Mouse (Mus musculus) urinary bladder, postnatal 10 days (tissue): ENCODE measurements around the gene Ifit1bl2.
"Not testable (repeated sequence)": the region's sequence is repeated elsewhere in the genome, so short reads cannot be mapped to it uniquely, and the experiment has no call there.

Source experiments
- DNase-seq: peaks from one replicate; pipeline ENCODE4 v3.0.0; 2022; ENCODE audit warnings: low spot score

The Ifit1bl2 gene

DNA sequence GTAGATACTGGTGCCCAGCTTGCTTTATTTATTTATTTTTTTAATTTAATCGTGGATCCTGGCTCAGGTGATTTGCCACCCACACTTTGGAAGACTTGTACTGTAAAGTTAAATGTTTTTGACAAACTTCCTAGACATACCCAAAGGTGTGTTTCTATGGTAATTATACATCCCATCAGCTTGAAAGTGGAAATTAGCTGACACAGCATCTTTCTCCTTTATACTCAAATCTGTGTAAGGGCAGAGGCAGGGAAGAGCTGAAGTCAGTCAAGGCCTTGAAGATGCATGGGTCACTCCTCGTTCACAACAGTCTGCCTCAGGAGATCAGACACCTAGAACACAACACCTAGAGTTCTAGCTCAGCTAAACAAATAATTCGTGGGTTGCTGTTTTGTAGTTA lies 30.4 kb downstream of the Ifit1bl2 start:
- DNase-seq = not testable (repeated sequence)

DNA sequence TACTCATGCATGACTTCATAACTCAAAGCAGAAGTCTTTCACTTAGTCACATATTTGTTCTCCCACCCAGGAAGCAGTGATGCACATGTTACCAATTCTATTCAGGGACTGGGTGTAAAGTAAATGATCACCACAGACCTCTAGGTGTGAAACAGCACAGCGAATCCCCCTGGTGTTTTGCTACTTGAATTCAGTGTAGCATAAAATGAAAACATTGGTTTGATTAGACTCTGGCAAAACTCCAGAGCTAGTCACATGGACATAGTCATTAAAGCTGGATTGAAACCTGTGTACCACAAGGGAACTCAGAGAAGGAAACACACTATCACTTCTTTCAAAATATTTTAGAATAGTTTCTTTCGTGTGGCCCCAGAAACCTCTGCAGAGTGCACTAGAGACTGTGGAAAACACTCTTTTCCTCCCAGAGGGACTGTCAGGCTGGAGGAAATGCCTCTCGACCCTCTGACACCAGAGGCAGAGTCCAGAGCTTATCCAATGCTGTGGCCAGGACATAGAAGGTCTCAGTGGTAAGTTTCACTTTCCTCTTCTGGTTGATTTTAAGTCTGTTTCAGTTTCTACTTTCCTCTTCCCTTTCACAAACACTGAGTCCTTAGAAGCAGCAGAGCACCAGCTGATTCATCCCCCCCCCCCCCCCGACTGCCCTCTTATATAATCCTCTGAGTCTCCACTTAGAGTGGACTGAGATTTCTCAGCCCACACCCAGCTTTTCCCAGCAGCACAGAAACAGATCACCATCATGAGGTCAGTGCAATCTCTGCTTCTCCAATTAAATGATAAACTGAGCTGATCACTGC lies 33.1 kb downstream of the Ifit1bl2 start, which contains the start of gene Ifit3b:
Gene Ifit3b, plus strand, starts transcription at position 734 of the 815 bp plus-strand sequence.
- not testable (repeated sequence) for DNase-seq

DNA sequence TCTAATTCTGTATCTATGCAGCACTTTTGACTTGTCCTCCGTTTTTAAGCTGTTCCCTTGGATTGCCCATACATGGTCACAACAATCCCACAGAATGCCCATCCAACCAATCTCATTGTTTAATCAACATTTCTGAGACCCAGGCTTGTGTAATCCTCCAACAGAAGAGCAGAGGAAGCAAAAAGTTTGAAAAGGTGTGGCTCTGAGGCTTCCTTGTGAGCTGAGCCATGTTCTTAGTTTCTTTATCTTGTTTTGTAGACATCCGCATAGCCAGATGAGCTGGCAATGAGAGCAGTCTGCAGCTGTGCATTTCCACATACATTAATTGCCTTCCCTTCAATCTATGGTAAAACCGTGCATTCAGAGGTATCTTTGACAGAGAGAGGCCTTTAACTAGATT lies 35.1 kb downstream of the Ifit1bl2 start:
- DNase-seq = no peak

DNA sequence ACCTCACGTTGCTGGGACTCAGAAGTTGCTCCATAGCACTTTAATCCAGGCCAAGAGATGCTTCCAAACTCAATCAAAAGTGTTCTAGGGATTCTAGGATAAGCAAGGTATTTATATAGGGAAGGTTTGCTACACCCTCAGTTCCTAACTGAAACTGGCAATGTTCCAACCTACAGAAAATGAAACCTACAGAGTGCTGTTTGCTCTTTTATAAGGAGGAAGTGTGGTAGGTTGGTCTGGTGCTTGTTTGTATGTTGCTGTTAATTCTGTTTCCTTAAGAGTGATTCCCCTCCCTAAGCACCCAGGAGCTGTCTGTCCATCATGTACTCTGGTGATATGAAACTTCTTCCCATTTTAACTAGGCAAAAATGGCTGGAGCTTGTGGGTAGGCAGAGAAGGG lies 38.7 kb downstream of the Ifit1bl2 start, which contains the start of gene Ifit1bl1:
Gene Ifit1bl1, minus strand, starts transcription at position 69 of the 400 bp plus-strand sequence.
- not testable (repeated sequence) for DNase-seq

DNA sequence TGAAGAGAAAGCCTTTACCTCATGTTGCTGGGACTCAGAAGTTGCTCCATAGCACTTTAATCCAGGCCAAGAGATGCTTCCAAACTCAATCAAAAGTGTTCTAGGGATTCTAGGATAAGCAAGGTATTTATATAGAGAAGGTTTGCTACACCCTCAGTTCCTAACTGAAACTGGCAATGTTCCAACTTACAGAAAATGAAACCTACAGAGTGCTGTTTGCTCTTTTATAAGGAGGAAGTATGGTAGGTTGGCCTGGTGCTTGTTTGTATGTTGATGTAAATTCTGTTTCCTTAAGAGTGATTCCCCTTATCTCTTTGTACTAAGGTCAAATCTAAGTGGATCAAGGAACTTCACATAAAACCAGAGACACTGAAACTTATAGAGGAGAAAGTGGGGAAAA lies 41.3 kb downstream of the Ifit1bl2 start:
- not testable (repeated sequence) for DNase-seq

DNA sequence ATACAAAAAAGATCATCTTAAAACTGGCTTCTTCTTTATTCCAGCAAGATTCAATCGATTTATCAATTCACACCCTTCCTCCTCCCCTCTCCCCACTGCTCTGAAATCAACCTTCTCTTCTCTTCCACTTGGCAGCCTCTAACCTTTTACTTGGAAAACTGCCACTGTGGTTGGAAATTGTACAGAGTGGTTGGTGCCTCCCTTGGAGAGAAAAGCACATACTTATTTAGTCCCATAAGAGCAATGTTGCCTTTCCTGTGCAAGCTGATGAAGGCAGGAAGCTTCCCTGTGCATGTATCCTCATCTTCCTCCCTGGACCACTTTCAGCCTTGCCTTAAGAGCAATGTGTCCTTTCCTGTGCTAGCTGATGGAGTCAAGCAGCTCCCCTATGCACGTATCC lies 42.2 kb downstream of the Ifit1bl2 start:
- no peak for DNase-seq

DNA sequence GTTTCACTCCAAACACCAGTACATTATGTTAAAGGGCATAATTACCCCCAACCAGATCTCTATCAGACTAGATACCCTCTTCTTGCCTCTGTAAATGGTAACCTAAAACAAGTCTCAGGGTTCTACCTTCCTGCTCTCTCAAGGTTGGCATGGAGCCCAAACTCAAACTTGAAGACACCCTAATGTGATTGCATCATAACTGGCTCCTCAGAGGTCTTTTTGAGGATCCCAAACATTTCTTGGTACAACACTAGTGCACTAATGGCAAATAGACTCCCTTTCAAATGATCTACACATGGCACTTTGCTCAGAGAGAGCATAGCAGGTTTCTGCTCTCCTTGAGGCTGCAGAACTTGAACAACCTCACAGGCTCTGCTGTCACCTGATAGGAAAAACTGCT lies 43.7 kb downstream of the Ifit1bl2 start:
- no peak for DNase-seq

DNA sequence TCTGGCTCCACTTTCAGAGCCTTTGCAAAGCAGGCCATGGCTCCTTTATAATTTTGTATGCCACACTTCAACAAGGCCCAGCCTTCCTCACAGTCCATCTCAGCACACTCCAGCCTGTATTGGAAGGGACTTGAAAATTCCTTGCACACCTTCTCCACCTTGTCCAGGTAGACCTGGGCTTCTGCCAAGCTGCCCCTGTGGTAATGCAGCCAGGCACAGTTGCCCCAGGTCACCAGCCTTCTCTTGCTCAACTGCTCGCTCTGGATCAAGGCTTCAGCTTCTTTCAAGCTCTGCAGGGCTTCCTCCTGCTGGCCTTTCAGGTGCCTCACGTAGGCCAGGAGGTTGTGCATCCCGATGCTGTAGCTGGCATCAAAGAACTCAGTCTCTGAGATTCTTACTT lies 46.0 kb downstream of the Ifit1bl2 start:
- not testable (repeated sequence) for DNase-seq

DNA sequence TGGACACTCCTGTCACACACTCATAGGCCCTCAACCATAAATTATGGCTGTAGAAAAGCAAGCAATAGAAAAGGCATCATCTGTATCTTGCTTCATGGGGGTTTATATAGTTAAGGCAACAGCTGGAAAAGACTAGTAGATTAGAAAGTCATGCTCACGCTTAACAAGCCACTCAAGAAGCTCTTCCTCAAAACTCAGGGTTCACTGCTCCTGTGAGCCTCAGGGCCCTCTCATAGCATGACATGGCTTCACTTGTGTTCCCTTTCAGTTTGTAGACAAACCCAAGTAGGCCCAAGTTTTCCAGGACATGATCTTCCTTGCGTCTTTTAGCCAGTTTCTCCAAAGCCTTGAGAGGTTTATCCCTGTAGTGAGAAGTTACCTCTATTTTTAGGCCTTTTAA lies 47.1 kb downstream of the Ifit1bl2 start:
- DNase-seq = no peak

DNA sequence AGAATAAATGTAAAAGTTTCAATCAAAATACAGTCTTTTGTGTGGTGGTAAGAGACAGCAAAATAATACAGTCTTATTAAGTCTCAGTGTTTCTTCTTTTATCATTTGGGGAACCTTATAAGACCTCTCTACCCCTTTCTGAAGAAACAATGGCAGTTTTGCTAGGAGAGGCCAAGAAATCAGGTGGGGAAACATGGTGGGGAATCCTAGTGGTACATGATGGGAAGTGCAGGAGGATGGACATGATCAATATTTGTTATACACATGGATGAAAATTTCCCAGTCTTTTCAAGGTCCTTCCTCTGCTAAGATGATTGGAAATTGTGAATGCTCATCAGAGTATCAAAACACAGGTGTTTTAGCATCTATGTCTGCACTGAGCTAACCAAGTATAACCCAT lies 51.6 kb downstream of the Ifit1bl2 start:
- no peak for DNase-seq

DNA sequence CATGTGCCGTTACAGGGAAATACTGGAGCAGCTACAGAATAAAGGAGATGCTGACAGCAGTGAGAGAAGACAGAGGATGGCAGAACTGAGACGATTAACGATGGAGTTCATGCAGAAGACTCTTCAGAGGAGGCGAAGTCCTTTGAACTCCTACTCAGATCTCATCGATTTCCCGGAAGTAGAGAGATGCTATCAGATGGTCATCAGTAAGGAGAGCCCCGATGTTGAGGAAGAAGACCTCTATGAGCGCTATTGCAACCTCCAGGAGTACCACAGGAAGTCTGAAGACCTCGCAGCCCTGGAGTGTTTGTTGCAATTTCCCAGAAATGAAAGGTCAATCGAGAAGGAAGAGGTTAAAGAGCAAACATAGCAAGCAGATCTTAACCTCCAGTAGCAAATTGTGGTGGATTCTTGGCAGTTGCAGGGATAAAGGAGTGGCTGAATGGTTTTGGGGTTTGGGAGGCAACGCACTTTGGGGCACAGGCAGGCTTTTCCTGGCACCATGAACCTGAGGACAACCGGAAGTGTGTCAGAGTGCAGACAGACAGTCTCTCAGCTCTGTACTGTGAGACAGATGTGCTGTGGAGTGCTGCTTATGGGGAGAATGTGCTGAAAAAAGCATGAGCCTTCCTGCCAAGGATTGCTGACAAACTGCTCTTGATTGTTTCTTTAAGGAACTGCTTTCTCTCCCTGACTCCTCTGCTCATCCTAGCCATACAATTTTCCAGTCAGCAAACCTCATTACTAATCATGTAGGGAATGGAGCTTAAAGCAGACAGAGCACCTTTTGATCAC lies 52.4 kb downstream of the Ifit1bl2 start:
- not testable (repeated sequence) for DNase-seq

DNA sequence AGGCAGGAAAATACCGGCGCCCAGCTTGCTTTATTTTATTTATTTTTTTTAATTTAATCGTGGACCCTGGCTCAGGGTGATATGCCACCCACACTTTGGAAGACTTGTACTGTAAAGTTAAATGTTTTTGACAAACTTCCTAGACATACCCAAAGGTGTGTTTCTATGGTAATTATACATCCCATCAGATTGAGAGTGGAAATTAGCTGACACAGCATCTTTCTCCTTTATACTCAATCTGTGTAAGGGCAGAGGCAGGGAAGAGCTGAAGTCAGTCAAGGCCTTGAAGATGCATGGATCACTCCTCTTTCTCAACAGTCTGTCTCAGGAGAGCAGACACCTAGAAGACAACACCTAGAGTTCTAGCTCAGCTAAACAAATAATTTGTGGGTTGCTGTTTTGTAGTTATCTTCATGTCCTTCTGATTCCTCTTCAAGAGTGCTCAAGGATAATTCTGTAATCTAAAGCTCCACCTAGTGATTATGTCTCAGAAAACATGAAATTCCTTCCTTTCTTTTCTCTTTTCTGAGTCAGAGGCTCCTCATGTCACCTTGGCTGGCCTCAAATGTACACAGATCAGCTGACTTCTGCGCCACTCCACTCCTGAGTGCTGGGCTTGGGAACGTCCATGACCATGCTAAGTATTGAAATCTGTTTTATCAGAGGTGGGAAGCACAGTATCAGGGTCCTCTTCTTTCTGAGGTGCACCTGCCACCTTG lies 54.6 kb downstream of the Ifit1bl2 start:
- not testable (repeated sequence) for DNase-seq

DNA sequence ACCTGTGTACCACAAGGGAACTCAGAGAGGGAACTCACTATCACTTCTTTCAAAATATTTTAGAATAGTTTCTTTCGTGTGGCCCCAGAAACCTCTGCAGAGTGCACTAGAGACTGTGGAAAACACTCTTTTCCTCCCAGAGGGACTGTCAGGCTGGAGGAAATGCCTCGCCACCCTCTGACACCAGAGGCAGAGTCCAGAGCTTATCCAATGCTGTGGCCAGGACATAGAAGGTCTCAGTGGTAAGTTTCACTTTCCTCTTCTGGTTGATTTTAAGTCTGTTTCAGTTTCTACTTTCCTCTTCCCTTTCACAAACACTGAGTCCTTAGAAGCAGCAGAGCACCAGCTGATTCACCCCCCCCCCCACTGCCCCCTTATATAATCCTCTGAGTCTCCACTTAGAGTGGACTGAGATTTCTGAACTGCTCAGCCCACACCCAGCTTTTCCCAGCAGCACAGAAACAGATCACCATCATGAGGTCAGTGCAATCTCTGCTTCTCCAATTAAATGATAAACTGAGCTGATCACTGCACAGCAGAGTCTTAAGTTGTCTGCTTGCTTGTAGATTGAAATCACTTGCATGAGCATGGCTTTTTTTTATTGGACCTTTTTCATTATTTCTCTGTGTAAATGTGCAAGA lies 57.3 kb downstream of the Ifit1bl2 start, which contains the start of gene Ifit3:
Gene Ifit3, plus strand, starts transcription at position 406 of the 641 bp plus-strand sequence.
- not testable (repeated sequence) for DNase-seq

DNA sequence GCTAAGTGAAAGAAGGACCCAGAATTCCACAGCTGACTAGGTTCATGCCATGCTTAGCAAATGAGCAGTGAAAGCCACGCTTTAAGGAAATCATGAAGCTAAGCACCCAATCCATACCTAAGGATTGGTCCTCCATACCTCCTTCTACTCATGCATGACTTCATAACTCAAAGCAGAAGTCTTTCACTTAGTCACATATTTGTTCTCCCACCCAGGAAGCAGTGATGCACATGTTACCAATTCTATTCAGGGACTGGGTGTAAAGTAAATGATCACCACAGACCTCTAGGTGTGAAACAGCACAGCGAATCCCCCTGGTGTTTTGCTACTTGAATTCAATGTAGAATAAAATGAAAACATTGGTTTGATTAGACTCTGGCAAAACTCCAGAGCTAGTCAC lies 57.8 kb downstream of the Ifit1bl2 start:
- not testable (repeated sequence) for DNase-seq

DNA sequence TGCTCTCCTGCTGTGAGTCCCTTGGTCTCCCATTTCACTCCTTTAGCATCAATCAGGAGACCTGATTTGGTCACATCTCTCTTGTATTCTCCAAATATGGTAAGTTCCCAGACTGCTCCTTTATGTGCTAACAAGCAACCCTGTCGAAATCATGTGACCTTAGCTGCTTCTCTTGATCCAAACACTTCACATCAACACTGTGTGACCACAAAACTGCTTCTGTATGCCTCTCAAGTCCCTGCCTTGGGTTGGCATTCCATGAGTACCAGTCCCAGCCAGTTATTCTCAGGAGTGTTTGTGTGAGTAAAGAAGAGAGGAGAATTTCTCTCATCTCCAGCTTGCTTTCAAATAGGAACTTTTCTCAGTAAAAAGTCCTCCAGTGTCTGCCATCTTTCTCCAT lies 63.4 kb downstream of the Ifit1bl2 start:
- no peak for DNase-seq

DNA sequence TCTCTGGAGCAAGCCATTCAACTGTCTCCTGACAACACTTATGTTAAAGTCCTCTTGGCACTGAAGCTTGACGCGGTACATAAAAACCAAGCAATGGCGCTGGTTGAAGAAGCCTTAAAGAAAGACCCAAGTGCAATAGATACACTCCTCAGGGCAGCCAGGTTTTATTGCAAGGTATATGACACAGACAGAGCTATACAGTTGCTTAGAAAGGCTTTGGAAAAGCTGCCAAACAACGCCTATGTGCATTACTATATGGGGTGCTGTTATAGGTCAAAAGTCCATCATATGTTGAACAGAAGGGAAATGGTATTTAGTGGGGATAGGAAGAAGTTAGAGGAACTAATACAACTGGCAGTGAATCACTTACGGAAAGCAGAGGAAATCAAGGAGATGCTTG lies 66.9 kb downstream of the Ifit1bl2 start:
- no peak for DNase-seq

DNA sequence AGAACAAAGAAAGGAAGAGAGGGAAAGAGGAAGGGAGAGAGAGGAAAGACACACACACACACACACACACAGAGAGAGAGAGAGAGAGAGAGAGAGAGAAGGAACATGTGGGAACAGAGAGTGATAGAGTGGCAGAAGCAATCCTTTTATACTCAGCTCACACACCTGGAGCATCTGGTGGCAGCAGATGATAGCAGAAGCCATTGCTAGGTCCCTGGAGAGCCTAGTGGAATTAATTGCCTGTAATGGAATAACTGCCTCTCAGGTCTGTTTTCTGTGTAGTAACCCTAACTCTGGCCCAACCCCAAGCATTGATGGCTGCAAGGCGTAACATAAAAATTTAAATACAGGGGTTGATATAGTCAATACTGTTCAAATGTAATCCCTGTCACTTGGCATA lies 69.5 kb downstream of the Ifit1bl2 start:
- DNase-seq = no peak

DNA sequence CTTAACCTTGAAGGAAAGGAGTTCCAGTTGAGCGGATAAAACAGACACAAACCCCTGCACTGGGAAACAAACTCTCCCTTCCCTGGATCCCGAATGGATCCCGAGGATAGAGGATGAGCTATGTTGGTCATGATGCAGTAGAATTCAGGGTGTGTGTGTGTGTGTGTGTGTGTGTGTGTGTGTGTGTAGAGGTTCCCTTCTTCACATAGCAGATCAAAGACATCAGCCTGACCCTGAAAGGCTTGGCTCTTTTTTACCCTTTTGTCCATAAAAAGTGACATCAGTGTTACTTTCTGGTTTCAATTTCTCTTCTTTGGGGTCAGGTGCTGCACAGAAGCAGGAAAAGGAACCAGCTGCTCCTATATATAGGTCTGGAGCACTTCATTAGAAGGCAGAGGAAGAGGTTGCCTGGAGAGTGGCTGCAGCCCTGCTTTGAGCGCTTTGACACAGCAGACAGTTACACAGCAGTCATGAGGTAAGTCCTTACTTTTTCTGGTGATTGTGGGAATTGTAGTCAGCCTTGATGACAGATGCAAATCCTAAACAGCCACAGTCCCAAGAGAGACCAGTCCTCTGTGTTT lies 70.6 kb downstream of the Ifit1bl2 start:
- DNase-seq = no peak

DNA sequence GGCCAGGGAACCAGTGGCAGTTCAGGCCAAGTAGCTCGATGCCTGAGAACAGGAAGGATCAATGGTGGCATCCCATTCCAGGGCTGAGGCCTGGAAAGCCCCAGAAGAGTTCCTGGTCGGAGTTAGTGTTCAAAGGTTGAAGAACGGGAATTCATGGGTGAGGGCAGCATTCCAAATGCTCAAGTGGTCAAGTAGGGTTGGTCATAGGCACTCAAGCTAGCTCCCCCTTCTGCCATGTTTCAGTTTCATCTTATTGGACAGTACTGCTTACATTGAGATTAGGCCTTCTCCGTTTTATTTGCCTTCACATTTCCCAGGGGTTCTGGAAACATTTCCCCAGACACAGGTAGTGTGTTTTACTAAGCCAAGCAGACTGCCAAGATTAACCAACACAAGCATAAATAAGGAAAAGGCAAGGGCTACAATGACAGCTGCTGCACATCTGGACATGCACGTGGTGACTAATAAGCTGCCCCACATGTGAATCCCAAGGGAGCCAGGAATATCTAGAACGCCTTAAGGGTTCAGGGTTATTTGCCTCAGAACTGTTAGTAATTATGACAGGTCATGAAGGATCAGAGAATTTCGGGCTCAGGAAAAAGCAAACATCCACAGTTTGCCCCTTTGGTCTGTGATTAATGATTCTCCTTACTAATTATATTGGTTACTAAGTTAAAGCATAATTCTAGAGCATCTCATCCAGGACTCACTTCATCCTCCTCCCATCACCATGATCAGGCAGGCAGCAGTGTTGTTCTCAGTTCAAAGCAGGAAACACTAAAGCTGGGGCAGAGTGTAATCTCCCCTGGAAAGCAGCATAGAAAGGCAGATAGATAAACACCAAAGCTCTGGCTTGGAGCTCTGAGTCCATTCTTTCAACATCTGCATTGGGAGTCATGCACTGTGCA lies 71.3 kb downstream of the Ifit1bl2 start:
- DNase-seq = no peak
